Mouse (Mus musculus): ENCODE measurements at regions not wholly inside any gene's neighbourhood (a gene's known extent, or its start where the extent isn't known, plus 50 kb on each side); places are given as distances from the start of the nearest gene placed in this dataset.

DNA sequence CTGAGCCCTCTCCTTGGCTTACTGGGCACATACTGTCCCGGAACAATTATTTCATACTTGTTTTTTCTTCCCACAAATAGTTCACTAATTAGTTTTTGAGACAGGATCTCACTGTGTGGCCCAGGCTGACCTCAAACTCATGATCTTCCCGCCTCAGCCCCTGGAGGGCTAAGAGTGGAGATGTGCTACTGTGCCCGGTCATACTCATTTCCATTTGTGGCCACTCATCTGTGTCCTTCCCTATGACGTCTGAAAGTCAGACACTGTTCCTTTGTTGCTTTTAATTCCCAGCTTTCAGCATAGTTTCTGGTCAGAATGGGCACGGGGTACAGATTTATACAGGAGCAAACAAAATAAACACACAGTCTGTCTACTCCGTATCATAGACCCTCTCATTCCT lies 242.7 kb upstream of the Kif2a start:
- Histone ChIP-seq H3K4me3 (no peak overlapping the region), H3K4me2 (no peak overlapping the region), H3K36me3 (no peaks in the 10 kb centered on the region), H3K9me3 (no peaks in the 10 kb centered on the region), H3K9ac (no peak overlapping the region), H3K4me1 (replicated peaks) (no peaks in the 10 kb centered on the region), H3K27ac (replicated peaks) (no peak overlapping the region), H3K27me3 (no peaks in the 10 kb centered on the region)
- WGBS: 65% methylated on average over 6 of the region's 6 CpGs
- no peak for ATAC-seq (ENCODE audit: low FRiP score, low read depth)

DNA sequence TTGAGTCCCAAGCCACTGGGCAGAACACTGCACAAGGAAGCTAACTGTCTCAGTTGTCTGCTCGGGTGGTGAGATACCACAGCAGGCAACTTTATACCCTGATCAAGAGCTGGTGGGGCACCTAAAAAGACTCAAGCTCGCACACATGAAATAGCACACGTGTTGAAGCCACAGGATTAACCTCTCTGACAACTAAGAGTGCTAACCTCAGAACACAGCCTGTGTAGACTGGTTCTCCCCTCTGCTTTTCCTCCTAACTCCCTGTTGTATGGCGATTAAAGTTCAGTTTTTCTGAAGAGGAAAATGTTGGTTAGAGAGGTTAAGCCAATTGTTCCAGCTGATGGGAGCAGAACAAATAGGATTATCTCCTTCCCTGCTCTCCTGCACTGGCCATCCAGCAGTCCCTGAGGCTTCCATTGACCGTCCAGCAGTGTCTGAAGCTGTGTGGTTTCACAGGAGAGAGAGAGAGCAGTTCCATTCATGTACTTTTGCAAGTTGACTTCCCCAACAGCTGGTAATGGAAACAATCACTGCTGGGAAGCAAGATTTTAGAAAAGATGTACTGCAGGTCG lies 239.6 kb upstream of the Kif2a start:
- Histone ChIP-seq H3K27me3 (no peaks in the 10 kb centered on the region), H3K4me3 (no peak overlapping the region), H3K27ac (replicated peaks) (no peak overlapping the region), H3K4me2 (no peak overlapping the region), H3K4me1 (replicated peaks) (no peaks in the 10 kb centered on the region), H3K36me3 (no peaks in the 10 kb centered on the region), H3K9ac (no peak overlapping the region), H3K9me3 (no peaks in the 10 kb centered on the region)
- no peak for ATAC-seq (ENCODE audit: low FRiP score, low read depth)
- 59% methylated on average over 6 of the region's 6 CpGs for WGBS

DNA sequence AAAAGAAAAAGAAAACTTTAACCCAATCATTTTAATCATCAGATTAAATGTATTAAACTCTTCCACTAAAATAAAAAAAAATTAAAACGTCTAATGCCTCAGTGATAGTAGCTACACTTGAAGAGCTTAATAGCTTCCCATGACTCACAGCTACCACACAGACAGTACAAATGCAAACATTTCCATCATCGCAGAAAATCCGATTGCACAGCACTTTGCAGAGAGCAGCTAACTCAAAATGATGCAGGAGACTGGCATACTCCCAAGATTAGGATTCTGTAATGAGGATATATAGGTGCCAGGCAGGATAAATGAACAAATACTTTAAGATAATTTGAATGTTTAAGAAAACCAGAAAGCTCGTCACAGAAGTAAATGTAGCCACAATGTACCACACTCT lies 238.3 kb upstream of the Kif2a start:
- Histone ChIP-seq H3K27ac (replicated peaks) (no peak overlapping the region), H3K36me3 (no peaks in the 10 kb centered on the region), H3K27me3 (no peaks in the 10 kb centered on the region), H3K9me3 (no peaks in the 10 kb centered on the region), H3K4me1 (replicated peaks) (no peaks in the 10 kb centered on the region), H3K9ac (no peak overlapping the region), H3K4me3 (no peak overlapping the region), H3K4me2 (no peak overlapping the region)
- WGBS: 74% methylated on average over 4 of the region's 4 CpGs
- ATAC-seq (ENCODE audit: low FRiP score, low read depth): no peak

DNA sequence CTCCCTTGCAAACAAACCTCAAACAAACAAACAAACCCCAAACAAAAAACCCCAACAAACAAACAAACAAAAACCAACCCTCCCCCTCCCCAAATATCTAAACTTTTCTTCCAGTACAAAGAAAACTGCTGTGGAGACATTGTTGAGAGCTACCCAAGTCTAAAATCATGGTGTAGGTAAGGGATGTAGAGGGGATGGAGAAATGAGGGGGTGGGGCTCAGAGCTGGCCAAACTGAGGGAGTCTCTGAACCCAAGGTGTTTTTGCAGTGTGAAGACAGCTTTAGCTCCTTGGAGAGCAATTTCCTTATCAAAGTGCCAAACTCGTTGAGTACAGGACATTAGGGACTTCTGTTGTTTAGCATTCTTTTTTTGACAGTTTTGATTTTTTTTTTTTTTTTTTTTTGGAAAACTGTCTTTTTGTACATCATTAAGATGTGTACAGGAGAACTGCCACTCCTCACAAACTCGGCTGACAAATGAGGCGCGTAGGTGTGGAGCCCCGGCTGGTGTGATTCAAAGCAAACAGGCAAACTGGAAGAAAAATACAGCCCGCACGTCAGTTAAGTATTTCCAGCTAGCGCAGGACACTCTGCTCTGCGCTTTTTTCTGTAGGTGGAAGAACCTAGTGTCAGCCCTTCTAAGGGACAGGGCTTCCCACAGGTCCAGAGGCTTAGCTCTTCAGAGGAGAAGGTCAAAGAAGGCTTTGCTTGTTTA lies 226.0 kb upstream of the Kif2a start:
- no peak overlapping the region for H3K27ac ChIP-seq (replicated peaks)
- 0 out of 2 replicates have a peak, but pooled peaks cover 4% of the 10 kb centered on the region for H3K27me3 ChIP-seq
- H3K9ac ChIP-seq: no peak overlapping the region
- WGBS: 47% methylated on average over 9 of the region's 9 CpGs
- no peaks in the 10 kb centered on the region for H3K9me3 ChIP-seq
- no peak for ATAC-seq (ENCODE audit: low FRiP score, low read depth)
- H3K36me3 ChIP-seq: no peaks in the 10 kb centered on the region
- no peak overlapping the region for H3K4me3 ChIP-seq
- H3K4me1 ChIP-seq (replicated peaks): peaks cover 16% of the 10 kb centered on the region
- no peak overlapping the region; the same call in 1 of the 2 replicates for H3K4me2 ChIP-seq

DNA sequence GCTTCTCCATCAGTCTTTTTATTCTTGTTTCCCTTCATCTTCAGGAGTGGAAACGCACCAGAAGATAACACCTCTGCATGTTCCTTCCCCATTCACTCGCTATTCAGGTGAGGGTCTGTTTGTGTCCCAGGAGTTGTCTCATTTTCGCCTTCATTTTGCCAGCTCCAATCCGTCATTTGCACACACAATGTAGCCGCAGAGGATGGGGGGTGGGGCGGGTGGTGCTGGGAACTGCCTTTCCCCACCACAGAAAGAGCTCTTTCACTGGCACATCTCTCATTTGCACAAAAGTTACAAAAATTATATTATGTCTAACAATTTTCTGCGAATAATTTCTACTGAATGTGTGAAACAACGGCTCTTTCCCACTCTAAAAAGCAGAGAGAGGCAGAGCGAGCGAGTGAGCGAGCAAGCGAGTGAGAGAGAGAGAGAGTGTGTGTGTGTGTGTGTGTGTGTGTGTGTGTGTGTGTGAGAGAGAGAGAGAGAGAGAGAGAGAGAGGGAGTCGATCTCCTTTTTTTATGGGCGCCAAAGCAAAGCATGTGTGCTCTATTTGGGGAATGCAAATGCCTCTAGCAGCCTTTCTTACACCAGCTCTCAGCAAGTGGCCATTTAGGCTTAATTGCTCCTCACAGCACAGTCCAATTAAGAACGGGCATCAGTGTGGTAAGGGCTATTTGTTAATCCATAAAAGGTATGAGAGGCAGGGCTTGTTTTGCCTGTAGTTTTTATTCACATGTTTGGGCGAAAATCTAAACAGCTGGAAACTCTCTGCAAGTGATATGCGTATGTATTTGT lies 225.2 kb upstream of the Kif2a start:
- Histone ChIP-seq H3K4me3 (peak overlapping the region; percentile 23), H3K9ac (0 out of 2 replicates have a peak overlapping the region, but pooled peaks have one; percentile 17), H3K4me2 (peak overlapping the region; percentile 53), H3K9me3 (no peaks in the 10 kb centered on the region), H3K27ac (replicated peaks) (peak overlapping the region; percentile 39; the same call in 1 of the 2 replicates), H3K27me3 (0 out of 2 replicates have a peak, but pooled peaks cover 4% of the 10 kb centered on the region), H3K36me3 (no peaks in the 10 kb centered on the region), H3K4me1 (replicated peaks) (peaks cover 16% of the 10 kb centered on the region)
- peak; percentile 78 for ATAC-seq (ENCODE audit: low FRiP score, low read depth)
- WGBS: 18% methylated on average over 17 of the region's 17 CpGs

DNA sequence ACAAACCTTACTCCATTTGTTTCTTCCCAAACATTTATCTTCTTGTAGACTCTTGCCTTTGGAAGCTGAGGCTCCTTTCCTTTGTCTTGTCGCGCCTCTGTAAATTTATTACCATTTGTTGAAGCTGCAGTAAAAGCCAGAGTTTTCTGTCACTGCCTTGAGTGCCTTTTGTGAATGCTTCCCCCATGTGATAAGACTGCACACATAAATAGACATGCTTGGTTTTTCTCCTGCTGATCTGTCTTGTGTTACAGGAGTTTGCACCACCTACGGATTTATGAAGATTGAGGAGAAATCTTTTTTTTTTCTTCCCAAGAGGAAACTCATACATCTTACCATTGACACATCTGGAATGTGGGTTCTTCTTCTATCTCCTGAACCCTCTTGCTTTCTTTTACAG lies 222.2 kb upstream of the Kif2a start:
- no peak overlapping the region for H3K4me3 ChIP-seq
- peaks cover 16% of the 10 kb centered on the region for H3K4me1 ChIP-seq (replicated peaks)
- no peak for ATAC-seq (ENCODE audit: low FRiP score, low read depth)
- H3K36me3 ChIP-seq: no peaks in the 10 kb centered on the region
- no peak overlapping the region for H3K27ac ChIP-seq (replicated peaks)
- no peak overlapping the region for H3K9ac ChIP-seq
- no peak overlapping the region for H3K4me2 ChIP-seq
- 56% methylated on average over 3 of the region's 3 CpGs for WGBS
- H3K27me3 ChIP-seq: no peaks in the 10 kb centered on the region
- H3K9me3 ChIP-seq: no peaks in the 10 kb centered on the region

DNA sequence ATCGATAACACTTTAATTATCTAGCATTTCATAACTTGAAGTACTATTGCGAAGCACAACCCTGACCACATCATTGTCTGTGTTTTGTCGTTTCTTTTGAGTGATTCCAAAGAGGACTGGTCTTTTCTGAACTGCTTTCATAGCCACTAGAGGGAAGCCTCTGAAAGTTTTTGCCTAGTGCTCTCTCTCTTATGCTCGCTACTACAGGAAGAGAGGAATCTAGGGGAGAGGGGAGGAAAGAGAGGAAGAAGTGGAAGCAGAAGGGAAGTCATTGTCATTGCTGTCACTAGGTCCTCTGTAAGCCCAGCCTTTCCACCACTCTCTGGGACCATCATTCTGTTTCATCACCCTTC lies 217.1 kb upstream of the Kif2a start:
- Histone ChIP-seq H3K9ac (no peak overlapping the region), H3K4me1 (replicated peaks) (no peaks in the 10 kb centered on the region), H3K4me2 (no peak overlapping the region), H3K9me3 (no peaks in the 10 kb centered on the region), H3K36me3 (no peaks in the 10 kb centered on the region), H3K4me3 (no peak overlapping the region), H3K27me3 (no peaks in the 10 kb centered on the region), H3K27ac (replicated peaks) (no peak overlapping the region)
- 64% methylated on average over 4 of the region's 4 CpGs for WGBS
- no peak for ATAC-seq (ENCODE audit: low FRiP score, low read depth)

DNA sequence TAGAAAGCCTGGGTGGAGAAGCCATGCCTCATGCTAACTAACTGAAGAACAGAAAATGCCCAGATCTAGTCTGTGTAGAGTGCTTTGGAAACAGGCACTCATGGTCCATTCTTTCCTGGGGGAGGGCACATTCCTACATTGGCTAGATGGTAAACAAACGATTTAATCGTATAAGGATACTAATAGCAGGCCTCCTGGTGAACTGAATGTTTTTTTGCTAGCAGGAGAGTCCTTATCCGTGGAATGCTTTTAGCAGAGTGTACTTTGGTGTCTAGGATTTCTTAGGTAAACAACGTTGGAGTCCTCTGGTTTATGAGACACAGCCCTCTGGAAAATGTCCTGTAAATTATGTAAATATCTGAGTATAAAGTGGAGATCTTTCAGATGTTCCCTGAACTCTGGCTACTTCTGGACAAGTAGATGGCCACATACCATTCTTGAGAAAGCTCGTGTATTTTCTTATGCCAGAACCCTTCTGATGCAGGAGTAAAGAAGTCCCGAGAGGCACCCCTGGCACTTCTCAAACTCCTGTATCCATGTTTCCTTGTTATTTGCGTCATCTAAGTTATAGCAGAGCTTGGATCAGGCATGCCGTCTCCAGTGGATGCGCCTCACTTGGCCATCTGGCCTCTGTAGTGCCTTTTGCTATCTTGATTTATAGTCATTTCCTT lies 216.6 kb upstream of the Kif2a start:
- H3K36me3 ChIP-seq: no peaks in the 10 kb centered on the region
- H3K9me3 ChIP-seq: no peaks in the 10 kb centered on the region
- H3K27ac ChIP-seq (replicated peaks): no peak overlapping the region
- H3K4me1 ChIP-seq (replicated peaks): no peaks in the 10 kb centered on the region
- H3K4me2 ChIP-seq: no peak overlapping the region
- H3K9ac ChIP-seq: no peak overlapping the region
- WGBS: 78% methylated on average over 9 of the region's 9 CpGs
- no peak overlapping the region for H3K4me3 ChIP-seq
- no peak for ATAC-seq (ENCODE audit: low FRiP score, low read depth)
- H3K27me3 ChIP-seq: no peaks in the 10 kb centered on the region

DNA sequence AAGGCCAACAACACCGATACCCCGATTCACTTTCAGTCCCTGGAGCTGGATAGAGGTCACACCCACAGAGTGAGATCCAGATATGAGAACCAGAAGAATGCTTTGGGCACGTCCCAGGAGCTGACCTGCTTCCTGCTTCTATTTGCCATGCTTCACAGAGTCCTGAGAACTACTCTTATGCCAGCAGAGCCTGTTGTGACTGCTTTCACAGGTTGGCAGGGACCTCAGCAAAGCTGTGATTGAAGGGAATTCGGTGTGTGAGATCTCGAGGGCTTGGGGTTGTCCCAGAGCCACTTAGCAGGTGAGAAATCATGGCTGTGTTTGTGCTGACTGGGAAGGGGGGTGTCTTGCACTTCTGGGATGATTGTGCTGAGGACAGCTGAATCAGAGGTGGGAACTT lies 197.5 kb upstream of the Kif2a start:
- H3K36me3 ChIP-seq: no peaks in the 10 kb centered on the region
- no peak for ATAC-seq (ENCODE audit: low FRiP score, low read depth)
- no peak overlapping the region for H3K9ac ChIP-seq
- H3K4me3 ChIP-seq: no peak overlapping the region
- H3K9me3 ChIP-seq: no peaks in the 10 kb centered on the region
- 79% methylated on average over 5 of the region's 5 CpGs for WGBS
- 0 out of 2 replicates have a peak, but pooled peaks cover 5% of the 10 kb centered on the region for H3K4me1 ChIP-seq (replicated peaks)
- no peak overlapping the region for H3K27ac ChIP-seq (replicated peaks)
- H3K4me2 ChIP-seq: no peak overlapping the region
- no peaks in the 10 kb centered on the region for H3K27me3 ChIP-seq

DNA sequence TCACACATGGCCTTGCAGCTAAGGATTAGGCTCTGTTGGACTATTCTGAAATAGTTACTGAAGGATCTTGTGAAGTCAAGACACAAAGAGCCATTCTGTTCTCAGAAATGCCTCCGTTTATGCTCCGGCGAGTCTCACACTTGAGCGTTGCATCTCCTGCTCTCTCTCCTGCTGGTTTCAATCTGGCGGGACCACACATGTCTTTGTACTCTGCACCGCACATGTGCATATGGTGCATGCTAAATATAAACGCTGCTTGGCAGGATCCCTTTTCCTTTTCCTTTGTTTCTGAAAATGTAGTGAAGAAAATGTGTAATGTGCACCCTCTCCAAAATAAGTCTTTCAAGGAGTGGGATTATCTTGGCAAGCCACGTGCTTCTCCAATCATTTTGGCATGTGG lies 196.4 kb upstream of the Kif2a start:
- Histone ChIP-seq H3K4me1 (replicated peaks) (0 out of 2 replicates have a peak, but pooled peaks cover 5% of the 10 kb centered on the region), H3K27ac (replicated peaks) (no peak overlapping the region), H3K27me3 (no peaks in the 10 kb centered on the region), H3K4me2 (no peak overlapping the region), H3K4me3 (no peak overlapping the region), H3K9ac (no peak overlapping the region), H3K9me3 (no peaks in the 10 kb centered on the region), H3K36me3 (no peaks in the 10 kb centered on the region)
- no peak for ATAC-seq (ENCODE audit: low FRiP score, low read depth)
- 58% methylated on average over 8 of the region's 8 CpGs for WGBS

DNA sequence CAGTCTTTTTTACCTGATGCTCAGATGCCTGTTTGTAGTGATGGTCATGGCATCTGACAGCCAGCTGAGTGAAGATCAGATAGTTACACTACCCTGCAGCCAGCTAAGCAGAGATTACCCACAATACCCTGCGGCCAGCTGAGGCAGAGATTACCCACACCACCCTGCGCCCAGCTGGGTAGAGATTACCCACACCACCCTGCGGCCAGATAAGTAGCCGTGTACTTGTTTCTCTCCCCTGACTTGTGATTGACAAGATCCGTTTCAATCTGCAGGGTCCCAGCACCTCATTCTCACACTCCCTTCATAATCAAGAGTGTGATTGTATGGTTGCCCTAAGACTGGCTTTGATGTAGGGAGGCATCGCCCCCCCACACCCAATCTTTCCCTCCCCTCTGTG lies 195.9 kb upstream of the Kif2a start:
- ATAC-seq (ENCODE audit: low FRiP score, low read depth): peak; percentile 45; the same call in 1 of the 2 replicates
- 87% methylated on average over 6 of the region's 6 CpGs for WGBS

DNA sequence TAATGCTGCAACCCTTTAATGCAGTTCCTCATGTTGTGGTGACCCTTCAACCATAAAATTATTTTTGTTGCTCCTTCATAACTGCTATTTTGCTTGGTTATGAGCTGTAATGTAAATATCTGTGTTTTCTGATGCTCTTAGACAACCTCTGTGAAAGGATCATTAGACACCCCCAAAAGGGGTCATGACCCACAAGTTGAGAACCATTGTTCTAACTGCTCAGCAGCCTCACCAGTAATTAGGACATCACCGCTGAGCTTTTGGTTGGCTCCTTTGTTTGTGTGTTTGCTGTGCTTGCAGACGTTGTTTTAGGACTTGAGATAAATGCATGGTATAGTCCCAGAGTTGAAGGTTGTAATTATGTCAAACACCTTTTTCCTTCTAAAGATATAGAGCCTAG lies 191.4 kb upstream of the Kif2a start:
- Histone ChIP-seq H3K4me2 (no peak overlapping the region), H3K4me1 (replicated peaks) (no peaks in the 10 kb centered on the region), H3K36me3 (no peaks in the 10 kb centered on the region), H3K9me3 (no peaks in the 10 kb centered on the region), H3K4me3 (no peak overlapping the region), H3K9ac (no peak overlapping the region), H3K27me3 (no peaks in the 10 kb centered on the region), H3K27ac (replicated peaks) (no peak overlapping the region)
- WGBS: 23% methylated on average over 2 of the region's 2 CpGs
- ATAC-seq (ENCODE audit: low FRiP score, low read depth): no peak

More for the DNA sequence above, 195.9 kb upstream of the Kif2a start:
- no peak overlapping the region for H3K27ac ChIP-seq (replicated peaks)
- no peaks in the 10 kb centered on the region for H3K36me3 ChIP-seq
- H3K9me3 ChIP-seq: no peaks in the 10 kb centered on the region
- H3K4me2 ChIP-seq: no peak overlapping the region
- H3K27me3 ChIP-seq: no peaks in the 10 kb centered on the region
- H3K9ac ChIP-seq: no peak overlapping the region
- 0 out of 2 replicates have a peak, but pooled peaks cover 5% of the 10 kb centered on the region for H3K4me1 ChIP-seq (replicated peaks)
- H3K4me3 ChIP-seq: no peak overlapping the region
